Mouse (Mus musculus) lung, postnatal 0 days (tissue): ENCODE measurements at regions not wholly inside any gene's neighbourhood (a gene's known extent, or its start where the extent isn't known, plus 50 kb on each side); places are given as distances from the start of the nearest gene placed in this dataset.

Experiments used
- CTCF ChIP-seq: IDR thresholded peaks from 2 replicates; pipeline ENCODE4 v1.5.1; 2016; ENCODE audit warnings: antibody characterized with exemption, mild to moderate bottlenecking
- EP300 ChIP-seq: IDR thresholded peaks from 2 replicates; pipeline ENCODE4 v1.6.1; 2016; ENCODE audit warnings: antibody characterized with exemption, mild to moderate bottlenecking, control low read depth

GRCm38 (mm10) chr6:104040450-104040849, 452.1 kb upstream of the Cntn6 start:
- no peak for TF ChIP-seq CTCF
- no peak for TF ChIP-seq EP300
